Mouse (Mus musculus): Measurements from ENCODE around the gene Ccr8.
"Not testable (repeated sequence)": the region's sequence is repeated elsewhere in the genome, so short reads cannot be mapped to it uniquely, and the experiment has no call there.

Ccr8 gene

GRCm38 (mm10) chr9:120089125-120089524 lies 2.8 kb upstream of the Ccr8 start:
- in situ Hi-C loops (cut with MboI; ENCODE audit: low sequenced_read_pairs) = no loop called here

DNA sequence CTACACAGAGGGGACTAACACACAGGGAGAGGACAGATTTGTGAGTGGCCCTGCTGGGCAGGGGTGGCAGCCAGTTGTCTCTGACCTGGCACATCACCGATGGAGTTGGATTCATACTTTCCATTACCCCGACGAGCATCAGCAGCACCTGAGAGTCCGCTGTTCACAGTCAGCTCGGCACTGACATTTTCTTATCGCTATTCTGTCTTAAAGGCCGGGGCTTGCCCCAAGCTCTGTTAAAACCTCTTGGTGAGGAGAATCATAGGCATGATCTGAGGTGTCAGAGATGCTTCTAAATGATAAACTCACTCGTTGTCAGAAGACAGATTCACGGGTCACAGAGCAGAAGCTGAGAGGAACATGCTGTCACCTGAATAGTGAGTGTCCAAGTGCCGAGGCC lies 828 bp upstream of the Ccr8 start:
- in situ Hi-C loops (cut with MboI; ENCODE audit: low sequenced_read_pairs) = no loop called here

- in situ Hi-C loops (cut with MboI; ENCODE audit: low sequenced_read_pairs) = no loop called here
Observed at GRCm38 (mm10) chr9:120093701-120094100, 1.8 kb downstream of the Ccr8 start.

GRCm38 (mm10) chr9:120095886-120096285 lies 4.0 kb downstream of the Ccr8 start:
- in situ Hi-C loops (cut with MboI; ENCODE audit: low sequenced_read_pairs) = no loop called here

GRCm38 (mm10) chr9:120098682-120099081 lies 6.8 kb downstream of the Ccr8 start:
- in situ Hi-C loops (cut with MboI; ENCODE audit: low sequenced_read_pairs) = no loop called here

DNA sequence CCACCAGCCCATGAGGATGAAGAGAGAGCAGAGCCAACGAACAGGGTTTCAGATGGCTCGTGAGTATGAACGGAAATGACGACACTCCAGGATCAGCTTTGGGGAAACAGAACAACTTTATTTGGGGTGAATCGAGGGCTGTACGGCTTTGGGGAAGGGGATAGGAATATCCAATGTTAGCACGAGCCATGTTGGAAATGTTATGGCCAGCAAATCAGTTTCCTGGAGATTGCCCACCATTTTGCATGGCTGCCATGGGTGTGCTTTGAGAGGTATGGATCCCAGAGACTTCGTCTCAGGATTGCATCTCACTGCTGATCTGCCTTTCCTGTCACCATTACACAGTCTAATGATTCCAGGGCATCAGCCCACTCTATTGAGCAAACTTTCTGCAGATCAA lies 7.4 kb downstream of the Ccr8 start:
- in situ Hi-C loops (cut with MboI; ENCODE audit: low sequenced_read_pairs) = no loop called here

DNA sequence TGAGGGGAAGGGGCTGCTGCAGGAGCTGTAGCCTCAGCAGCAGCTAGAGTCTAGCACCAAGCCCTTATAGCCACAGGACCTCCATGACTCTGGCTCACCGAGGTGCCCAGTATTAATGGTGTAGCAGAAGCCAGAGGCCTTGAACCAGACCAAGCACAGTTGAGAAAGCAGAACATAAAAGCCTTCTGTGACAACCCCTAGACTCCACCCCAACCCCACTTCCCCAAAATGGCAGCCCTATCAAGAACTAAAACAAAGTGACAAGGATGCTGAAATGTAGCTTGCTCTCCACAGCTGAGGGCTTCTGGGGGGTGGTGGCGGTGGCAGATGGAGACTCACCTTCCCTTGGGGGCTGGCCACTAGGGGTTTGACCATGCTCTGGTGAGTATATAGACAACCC lies 9.3 kb downstream of the Ccr8 start:
- in situ Hi-C loops (cut with MboI; ENCODE audit: low sequenced_read_pairs) = no loop called here

- in situ Hi-C loops (cut with MboI; ENCODE audit: low sequenced_read_pairs) = not testable (repeated sequence)
Observed at GRCm38 (mm10) chr9:120108953-120109352, 17.0 kb downstream of the Ccr8 start.

DNA sequence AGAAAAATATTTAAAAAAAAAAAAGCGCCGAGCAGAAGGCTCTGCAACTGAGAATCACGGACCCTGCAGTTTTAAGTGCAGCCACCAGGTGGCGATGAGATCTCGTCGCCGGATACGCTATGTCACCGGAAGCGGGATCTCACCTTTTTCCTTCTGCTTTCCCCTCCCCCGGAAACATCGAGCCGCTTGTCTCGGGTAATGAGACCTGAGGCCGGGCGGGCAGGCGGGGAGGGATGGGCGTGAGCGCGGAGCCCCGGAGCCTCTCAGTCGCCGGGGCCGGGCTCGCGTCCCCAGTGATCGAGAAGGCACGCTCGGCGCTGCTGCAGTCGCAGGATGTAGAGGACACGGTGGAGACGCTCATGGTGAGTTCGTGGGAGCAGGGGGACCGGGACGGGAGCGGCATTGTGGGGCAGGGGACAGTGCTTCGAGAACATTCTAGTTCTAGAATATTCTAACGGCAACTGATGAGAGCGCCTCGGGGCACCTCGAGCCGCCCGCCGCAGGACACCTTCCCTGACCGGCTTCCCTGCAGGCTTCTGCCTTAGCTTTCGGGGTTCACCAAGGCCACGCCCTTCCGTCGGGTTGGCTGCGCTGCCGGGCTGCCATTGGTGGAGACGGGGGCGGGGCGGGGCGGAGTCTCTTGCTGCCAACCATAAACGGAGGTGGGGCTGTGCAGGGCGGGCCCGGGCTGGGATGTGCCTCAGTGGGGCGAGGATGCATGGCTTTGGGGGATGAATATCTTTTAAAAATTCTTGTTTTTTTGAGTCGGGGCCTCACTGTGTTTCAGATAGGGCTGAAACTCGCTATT lies 18.5 kb downstream of the Ccr8 start, which contains the start of gene Slc25a38:
Gene Slc25a38, plus strand, starts transcription at position 164 of the 808 bp plus-strand sequence.
- in situ Hi-C loops (cut with MboI; ENCODE audit: low sequenced_read_pairs) = no loop called here

DNA sequence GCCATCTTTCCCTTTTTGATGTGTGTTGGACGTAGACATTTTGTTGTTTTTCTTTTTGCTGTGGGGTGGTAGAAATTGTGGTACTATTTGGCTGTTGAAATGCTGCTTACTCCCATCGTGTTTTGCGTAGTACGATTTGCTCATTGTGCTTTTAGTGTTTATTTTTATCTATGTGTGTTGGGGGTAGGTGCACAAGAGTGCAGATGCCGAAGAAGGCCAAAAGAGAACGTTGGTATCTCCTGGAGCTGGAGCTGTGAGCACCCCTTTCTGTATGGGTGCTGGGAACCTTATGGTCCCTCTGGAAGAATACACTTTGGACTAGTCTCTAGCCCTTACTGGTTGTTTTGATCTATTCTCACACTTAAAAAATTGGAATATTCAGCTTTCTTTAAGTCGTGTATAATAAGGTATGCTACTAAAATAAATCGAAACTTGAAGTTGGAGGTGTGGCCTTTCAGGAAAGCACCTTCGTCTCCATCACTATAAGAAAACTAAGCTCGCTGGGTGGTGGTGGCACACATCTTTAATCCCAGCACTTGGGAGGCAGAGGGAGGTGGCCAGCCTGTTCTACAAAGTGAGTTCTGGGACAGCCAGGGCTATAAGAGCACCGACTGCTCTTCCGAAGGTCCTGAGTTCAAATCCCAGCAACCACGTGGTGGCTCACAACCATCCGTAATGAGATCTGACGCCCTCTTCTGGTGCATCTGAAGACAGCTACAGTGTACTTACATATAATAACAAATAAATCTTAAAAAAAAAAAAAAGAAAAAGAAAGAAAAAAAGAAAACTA lies 19.4 kb downstream of the Ccr8 start:
- in situ Hi-C loops (cut with MboI; ENCODE audit: low sequenced_read_pairs) = no loop called here

- in situ Hi-C loops (cut with MboI; ENCODE audit: low sequenced_read_pairs) = no loop called here
Observed at GRCm38 (mm10) chr9:120112472-120112871, 20.6 kb downstream of the Ccr8 start.

- in situ Hi-C loops (cut with MboI; ENCODE audit: low sequenced_read_pairs) = no loop called here
Observed at GRCm38 (mm10) chr9:120113456-120113855, 21.5 kb downstream of the Ccr8 start.

GRCm38 (mm10) chr9:120114051-120114788 lies 22.3 kb downstream of the Ccr8 start:
- in situ Hi-C loops (cut with MboI; ENCODE audit: low sequenced_read_pairs) = no loop called here

GRCm38 (mm10) chr9:120114789-120115151 lies 22.9 kb downstream of the Ccr8 start:
- in situ Hi-C loops (cut with MboI; ENCODE audit: low sequenced_read_pairs) = no loop called here

- in situ Hi-C loops (cut with MboI; ENCODE audit: low sequenced_read_pairs) = no loop called here
Observed at GRCm38 (mm10) chr9:120115580-120115979, 23.7 kb downstream of the Ccr8 start.

- in situ Hi-C loops (cut with MboI; ENCODE audit: low sequenced_read_pairs) = no loop called here
Observed at GRCm38 (mm10) chr9:120116184-120116624, 24.3 kb downstream of the Ccr8 start.

- in situ Hi-C loops (cut with MboI; ENCODE audit: low sequenced_read_pairs) = no loop called here
Observed at GRCm38 (mm10) chr9:120118212-120118611, 26.3 kb downstream of the Ccr8 start.

- in situ Hi-C loops (cut with MboI; ENCODE audit: low sequenced_read_pairs) = no loop called here
Observed at GRCm38 (mm10) chr9:120120503-120120902, 28.6 kb downstream of the Ccr8 start.

GRCm38 (mm10) chr9:120126868-120127267 lies 35.0 kb downstream of the Ccr8 start:
- in situ Hi-C loops (cut with MboI; ENCODE audit: low sequenced_read_pairs) = no loop called here

DNA sequence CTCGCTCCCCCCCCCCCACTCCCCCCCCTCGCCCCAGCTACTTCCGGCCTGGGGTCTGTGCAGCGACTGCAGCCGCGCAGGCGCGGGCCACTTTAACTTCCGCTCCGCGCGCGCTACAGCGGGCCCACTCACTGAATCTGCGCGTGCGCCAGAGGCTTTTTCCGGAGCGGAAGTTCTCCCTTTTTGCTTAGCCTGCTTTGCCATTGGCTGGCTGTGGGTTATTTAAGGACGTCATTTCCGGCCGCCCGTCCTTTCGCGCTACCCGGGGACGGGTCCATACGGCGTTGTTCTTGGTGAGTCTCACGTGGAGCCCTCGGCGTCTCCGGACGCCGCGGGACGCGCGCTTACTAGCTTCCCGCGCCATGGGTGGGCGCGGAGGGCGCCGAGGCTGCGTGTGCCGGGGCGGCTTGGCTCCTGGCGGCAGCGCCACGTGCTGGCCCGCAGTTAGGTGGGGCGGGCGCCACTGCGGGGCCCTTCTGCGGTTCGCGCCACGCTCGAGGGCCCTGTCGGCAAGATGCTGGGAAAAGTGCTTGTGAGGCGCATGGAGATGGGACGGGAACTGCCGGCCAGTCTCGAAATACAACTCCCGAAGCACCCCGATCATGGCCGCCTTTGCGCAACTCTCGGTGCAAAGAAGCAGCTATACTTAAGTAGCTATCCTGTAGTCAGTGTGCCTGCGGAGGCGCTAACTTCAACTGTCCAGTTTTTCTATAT lies 35.8 kb downstream of the Ccr8 start, which contains the start of gene Rpsa:
Gene Rpsa, plus strand, starts transcription at position 152 of the 714 bp plus-strand sequence.
- in situ Hi-C loops (cut with MboI; ENCODE audit: low sequenced_read_pairs) = no loop called here

DNA sequence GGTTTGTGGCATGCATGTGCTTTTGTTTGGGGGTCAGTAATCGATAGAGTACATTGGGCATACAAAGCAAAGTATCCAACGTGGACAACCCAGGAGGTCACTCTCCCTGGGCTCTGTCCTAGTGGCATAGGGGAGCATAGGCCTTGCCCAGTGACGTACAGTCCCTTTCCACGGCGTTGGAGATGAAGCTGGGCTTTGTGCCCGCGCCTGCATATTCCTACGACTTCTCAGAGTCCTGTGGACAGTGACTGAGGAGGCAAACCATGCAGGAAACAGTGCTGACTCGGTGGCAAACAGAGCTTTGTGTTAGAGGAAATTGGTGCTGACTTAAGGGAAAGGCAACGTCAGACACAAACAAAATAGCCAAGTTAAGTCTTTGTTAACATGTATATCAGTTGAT lies 37.4 kb downstream of the Ccr8 start:
- in situ Hi-C loops (cut with MboI; ENCODE audit: low sequenced_read_pairs) = no loop called here

Measured in CH12F3 (cell line).